Mouse (Mus musculus) T-helper 17 cell (primary cell): ENCODE results near the gene Hepacam.

Experiments used
- in situ Hi-C, 2 experiments: fragments of 300-600 bp; cut with MboI, MseI; formaldehyde crosslinking; loops; 1 replicate in 1 of 2; 2 replicates in 1 of 2; pipeline ENCODE4 v1.15.1; 2025; ENCODE audit warnings: high pct_unique_total_duplicates in 2 of 2

Gene Hepacam

DNA sequence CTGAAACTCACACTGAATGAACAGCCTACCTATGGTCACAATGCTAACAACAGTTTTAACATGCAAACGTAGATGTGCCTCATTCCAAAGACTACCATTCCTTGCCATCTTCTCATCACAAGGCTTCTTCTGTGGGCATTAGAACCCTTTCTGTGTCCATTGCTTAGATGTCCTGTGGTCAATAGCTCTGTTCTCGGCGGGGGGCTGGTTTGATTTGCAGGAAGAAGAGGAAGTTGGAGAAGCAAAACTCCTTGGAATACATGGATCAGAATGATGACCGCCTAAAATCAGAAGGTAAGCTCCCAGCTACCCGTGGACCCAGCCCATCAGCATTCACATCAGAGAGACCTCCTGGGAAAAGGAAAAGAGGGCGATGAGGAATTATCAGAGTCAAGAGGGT, 16.0 kb downstream of the Hepacam start:
- in situ Hi-C loops: no loop called here

DNA sequence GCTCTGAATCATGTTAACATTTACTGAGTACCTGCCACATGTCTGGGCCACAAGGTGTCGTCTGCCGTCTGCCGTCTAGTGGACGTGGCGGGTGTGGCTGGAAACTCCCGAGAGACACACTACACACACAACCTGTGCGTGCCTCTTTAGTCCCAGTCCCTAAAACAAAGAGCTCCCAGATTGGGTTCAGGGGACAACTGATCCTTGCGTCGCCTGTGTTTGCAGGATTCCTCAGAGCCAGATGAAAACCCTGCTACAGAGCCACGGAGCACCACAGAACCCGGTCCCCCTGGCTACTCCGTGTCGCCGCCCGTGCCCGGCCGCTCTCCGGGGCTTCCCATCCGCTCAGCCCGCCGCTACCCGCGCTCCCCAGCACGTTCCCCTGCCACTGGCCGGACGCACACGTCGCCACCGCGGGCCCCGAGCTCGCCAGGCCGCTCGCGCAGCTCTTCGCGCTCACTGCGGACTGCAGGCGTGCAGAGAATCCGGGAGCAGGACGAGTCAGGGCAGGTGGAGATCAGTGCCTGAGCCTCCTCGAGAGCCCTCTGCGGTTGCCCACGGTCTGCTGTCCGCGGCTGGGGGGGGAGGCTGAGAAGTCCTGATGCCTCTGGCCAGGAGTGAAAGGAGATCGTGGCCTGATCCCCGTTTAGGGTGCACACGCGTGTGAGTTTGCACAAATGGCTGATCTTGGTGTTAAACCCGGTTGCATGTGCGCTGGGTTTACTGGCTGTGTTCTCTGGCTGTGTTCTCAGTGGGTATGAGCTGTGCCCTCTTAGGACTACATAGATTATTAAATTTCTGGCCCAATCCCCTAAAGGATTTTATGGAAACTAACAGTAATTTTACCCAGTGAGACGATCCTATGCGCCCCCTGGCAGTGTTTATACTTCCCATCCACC, 17.4 kb downstream of the Hepacam start:
- in situ Hi-C loops: no loop called here

DNA sequence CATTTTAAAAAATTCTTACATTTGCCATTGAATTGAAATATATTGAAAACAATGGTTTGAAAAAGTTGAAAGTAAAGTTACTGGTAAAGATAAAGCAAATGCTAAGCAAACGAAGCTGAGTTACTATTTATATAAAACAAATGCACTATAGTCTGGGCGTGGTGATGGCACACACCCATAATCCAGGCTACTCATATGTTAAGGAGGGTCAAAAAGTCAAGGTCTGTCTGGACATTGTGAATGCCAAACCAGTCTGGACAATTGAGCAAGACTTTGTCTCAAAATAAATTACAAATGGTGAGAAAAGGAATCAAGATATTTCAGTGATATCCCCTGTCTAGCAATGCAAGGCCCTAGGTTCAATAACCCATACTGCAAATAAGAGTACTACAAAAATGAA, 23.7 kb downstream of the Hepacam start:
- in situ Hi-C loops: no loop called here

DNA sequence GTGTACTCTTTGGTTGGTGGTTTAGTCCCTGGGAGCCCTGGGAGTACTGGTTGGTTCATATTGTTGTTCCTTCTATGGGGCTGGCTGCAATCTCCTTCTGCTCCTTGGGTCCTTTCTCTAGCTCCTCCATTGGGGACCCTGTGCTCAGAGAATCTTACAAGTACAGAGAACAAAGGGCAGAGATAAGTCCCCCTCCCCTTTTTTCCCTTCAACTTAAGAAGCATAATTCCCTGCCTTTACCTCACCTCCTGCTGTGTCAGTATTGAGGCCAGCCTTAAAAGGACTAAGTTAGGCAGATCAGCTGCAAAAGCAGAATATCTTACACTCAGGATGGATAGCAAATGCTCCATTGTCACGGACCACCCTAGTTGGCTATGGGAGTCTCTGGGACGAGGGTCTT, 24.9 kb downstream of the Hepacam start:
- in situ Hi-C loops: no loop called here

DNA sequence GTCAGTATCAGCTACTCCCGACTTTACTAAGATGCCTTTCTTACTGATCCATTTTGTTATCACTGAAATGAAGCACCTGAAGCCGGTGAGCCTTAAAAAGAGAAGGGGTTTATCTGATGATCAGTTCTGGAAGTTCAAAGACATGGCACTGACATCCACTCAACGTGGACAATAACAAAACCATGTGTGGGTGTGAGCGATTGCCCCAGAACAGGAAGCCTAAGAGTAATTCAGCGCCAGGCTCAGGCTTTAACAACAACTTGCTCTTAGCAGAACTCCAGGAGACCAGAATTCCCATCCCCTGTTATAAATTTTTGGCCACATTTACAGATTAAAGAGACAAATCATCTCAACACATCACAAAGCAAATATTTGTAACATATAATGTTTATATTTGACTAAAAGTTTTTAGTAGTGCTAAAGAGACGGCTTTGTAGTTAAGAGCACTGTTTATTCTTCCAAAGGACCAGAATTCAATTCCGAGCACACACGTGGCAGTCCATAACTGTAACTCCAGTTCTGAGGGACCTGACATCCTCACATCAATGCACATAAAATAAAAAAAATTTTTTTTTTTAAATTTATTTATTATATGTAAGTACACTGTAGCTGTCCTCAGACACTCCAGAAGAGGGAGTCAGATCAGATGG, 26.5 kb downstream of the Hepacam start:
- in situ Hi-C loops: no loop called here

DNA sequence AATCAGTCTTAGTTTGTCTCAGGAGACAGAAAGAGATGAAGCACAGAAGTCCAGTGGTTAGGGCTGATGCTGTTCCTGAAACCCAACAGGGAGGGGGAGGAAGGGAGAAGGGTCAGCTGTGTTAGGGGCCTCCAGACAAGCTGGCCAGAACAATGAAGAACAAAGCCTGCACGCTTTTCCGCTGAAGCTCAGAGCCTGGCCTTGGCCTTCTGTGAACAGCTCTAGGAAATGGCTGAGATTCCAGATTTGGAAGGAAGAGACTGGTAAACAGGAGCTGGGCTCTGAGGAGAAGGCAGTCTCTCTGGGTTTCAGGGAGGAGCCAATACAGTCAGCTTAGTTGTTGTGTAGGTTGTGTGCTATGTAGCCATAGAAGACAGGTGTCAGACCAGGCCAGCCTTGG, 33.4 kb downstream of the Hepacam start:
- in situ Hi-C loops: loop anchor here (25.0 kb wide), 1 partner anchor 537 kb away; no protein-coding TSS in a partner anchor

DNA sequence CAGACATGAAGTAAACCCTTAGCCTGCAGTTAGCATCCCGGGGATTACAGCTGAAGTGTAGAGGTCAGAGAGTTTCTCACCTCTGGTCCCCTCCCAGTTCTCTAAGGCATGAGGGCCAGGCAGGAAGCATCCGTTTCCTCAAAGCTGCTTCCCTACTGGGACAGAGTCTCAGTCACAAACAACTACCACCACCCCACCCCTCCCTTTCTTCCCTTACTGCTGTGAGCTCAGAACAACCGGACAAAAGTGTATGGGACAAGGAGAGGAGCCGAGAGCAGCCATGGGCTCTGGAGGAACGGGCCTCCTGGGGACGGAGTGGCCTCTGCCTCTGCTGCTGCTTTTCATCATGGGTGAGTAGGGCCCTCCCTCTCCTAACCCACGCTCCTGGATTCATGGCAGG, 34.7 kb downstream of the Hepacam start, which contains the start of gene Robo4:
Robo4 (plus strand) TSS at position 96 of the 400 bp plus-strand sequence.
- in situ Hi-C loops: loop anchor here (25.0 kb wide), 1 partner anchor 535 kb away; no protein-coding TSS in a partner anchor

DNA sequence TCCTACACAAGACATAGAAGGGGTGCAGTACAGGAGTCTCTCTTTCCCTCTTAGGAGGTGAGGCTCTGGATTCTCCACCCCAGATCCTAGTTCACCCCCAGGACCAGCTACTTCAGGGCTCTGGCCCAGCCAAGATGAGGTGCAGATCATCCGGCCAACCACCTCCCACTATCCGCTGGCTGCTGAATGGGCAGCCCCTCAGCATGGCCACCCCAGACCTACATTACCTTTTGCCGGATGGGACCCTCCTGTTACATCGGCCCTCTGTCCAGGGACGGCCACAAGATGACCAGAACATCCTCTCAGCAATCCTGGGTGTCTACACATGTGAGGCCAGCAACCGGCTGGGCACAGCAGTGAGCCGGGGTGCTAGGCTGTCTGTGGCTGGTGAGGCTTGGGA, 35.4 kb downstream of the Hepacam start:
- in situ Hi-C loops: loop anchor here (25.0 kb wide), 1 partner anchor 535 kb away; no protein-coding TSS in a partner anchor

DNA sequence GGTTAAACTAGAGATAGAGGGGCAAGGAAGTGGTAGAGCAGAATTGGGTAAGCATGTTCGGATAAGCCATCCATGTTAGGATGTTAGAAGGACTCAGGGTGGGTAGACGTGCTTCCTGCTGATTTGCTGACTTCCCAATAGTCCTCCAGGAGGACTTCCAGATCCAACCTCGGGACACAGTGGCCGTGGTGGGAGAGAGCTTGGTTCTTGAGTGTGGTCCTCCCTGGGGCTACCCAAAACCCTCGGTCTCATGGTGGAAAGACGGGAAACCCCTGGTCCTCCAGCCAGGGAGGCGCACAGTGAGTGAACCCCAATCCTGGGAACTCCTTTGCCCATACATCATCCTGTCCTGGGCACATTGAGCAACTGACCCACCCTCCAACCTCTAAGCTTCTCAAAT, 35.9 kb downstream of the Hepacam start:
- in situ Hi-C loops: loop anchor here (25.0 kb wide), 1 partner anchor 534 kb away; no protein-coding TSS in a partner anchor

DNA sequence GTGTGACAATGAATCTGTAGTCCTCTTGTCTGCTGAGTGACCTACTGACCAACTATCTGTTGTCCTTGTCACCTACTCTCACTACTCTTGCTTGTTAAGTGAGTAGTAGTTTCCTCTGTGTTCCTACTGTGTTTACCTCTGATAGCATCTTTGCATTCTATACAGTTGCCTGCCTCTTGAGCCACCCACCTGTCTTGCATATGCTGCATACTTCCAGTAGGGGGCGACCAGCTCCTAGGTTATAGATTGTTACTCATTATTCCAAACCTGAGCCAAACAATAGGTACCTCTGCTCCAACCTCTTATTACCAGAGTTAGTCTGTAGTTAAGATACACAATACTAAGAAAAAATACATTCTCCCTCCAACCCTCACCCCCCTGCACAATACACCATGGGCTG, 39.2 kb downstream of the Hepacam start:
- in situ Hi-C loops: loop anchor here (25.0 kb wide), 1 partner anchor 531 kb away; no protein-coding TSS in a partner anchor

DNA sequence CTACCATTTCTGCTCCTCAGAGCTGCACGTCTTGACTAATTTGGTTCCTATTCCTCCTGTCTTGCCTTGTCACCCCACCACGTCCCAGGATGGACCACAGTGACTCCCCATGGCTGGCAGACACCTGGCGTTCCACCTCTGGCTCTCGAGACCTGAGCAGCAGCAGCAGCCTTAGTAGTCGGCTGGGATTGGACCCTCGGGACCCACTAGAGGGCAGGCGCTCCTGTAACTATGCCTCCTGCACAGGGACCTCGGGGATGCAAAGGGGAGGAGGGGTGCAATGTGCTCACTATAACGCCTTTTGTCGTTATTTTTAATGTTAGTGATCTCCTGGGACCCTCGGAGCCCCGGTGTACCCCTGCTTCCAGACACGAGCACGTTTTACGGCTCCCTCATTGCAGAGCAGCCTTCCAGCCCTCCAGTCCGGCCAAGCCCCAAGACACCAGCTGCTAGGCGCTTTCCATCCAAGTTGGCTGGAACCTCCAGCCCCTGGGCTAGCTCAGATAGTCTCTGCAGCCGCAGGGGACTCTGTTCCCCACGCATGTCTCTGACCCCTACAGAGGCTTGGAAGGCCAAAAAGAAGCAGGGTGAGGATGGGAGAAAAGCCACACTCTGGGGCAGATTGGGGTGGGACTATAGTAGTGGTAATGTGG, 40.8 kb downstream of the Hepacam start:
- in situ Hi-C loops: loop anchor here (25.0 kb wide), 1 partner anchor 529 kb away; no protein-coding TSS in a partner anchor

DNA sequence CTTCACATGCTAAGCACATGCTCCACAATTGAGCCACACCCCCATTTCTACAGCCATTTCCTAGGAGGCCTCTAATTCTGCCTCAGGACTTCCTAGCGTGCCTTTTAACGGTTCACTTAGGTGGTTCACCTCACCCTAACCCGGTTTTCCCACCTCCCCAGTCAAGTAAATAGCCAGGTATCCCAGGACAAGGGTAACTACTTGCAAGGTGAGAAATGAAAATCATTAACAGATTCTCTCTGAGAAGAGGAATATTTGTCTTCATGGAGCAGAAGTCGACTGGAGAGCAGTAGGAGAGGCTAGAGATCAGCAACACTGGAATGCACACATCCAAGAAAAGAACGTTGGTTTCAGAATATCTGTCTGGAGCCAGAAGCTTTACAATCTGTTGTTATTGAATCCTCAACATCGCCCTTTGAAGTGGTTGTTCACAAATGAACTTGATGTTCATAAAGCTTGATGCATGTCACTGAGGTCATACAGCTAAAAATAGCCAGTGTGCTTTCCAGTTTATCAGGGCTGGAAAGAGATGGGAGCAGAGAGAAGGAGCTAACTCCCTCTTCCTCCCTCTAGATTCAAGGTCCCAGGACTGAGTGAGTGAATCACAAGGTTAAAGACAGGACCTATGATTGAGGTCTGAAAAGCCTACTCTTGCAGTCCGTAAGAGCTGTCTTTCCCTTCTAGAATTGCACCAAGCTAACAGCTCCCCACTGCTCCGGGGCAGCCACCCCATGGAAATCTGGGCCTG, 42.7 kb downstream of the Hepacam start:
- in situ Hi-C loops: loop anchor here (10.0 to 25.0 kb wide), 2 partner anchors 527 to 1765 kb away; no protein-coding TSS in a partner anchor

DNA sequence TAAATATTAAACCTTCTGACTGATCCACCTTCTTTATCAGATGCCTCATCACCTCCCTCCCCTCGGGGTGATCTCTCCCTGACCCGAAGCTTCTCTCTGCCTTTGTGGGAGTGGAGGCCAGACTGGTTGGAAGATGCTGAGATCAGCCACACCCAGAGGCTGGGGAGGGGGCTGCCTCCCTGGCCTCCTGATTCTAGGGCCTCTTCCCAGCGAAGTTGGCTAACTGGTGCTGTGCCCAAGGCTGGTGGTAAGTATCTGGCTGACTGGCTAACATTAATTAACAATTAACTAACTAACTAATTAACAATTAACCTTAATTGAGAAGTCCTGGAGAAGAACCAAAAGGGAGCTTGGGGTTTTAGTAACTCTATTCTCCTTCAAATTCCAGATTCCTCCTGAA, 45.8 kb downstream of the Hepacam start:
- in situ Hi-C loops: loop anchor here (10.0 to 25.0 kb wide), 2 partner anchors 524 to 1762 kb away; no protein-coding TSS in a partner anchor

DNA sequence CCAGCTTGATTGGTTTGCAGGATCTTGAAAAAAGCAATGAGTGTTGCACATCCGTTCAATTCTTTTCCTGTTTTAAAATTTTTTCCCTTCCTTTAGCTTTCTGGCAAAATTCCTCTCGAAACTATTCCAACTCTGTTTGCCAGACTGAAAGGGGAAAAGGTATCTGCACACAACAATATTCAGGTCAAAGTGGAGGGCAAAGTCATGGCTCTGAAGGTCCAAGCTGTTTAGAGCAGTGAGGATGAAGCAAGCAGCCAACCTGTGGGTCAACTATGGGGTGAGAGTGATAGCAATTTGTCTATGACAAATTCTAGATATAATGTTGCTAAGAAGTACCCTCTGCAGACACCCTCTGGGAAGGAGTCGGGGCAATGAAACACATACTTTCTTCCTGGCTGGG, 47.5 kb downstream of the Hepacam start:
- in situ Hi-C loops: loop anchor here (10.0 to 25.0 kb wide), 2 partner anchors 523 to 1760 kb away; no protein-coding TSS in a partner anchor

DNA sequence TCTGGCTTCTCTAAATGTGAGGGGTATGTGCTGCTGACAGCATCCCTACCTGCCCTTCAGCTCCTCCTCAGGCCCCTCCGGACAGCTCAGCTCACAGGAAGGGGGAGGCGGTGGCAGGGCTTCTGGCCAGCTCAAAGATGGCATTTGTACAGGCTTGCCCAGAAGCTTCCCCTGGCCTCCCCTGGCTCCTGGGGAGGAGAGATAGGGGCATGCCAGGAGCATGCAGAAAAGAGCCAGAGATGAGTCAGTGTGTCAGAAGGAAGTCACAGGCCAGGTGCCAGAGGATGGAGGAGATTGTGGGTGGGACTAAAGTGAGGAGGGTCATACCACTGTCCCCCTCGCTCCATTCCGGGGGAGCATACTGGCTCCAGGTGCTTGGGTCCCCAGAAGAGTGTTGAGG, 51.6 kb downstream of the Hepacam start:
- in situ Hi-C loops: loop anchor here (10.0 to 25.0 kb wide), 2 partner anchors 519 to 1756 kb away; no protein-coding TSS in a partner anchor

DNA sequence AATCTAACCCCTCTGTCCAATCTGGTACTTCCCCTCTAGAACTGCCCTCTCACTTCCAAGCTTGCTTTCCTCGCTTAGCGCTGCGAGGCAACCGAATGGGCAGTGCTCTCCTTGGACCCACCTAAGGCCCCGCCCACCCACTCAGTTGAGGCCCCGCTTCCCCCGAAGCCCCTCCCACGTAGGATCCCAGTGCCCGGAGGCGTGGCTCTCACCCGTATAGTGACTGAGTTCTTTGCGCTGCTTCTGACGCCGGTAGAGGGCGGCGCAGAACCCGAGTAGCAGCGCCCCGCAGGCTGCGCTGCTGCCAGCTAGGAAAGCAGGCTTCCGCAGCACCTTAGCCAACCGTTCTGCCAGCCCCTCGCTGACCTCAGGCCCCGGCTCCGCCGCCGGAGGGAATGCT, 53.5 kb downstream of the Hepacam start:
- in situ Hi-C loops: loop anchor here (5.0 to 25.0 kb wide), 2 partner anchors 197 to 517 kb away; no protein-coding TSS in a partner anchor

DNA sequence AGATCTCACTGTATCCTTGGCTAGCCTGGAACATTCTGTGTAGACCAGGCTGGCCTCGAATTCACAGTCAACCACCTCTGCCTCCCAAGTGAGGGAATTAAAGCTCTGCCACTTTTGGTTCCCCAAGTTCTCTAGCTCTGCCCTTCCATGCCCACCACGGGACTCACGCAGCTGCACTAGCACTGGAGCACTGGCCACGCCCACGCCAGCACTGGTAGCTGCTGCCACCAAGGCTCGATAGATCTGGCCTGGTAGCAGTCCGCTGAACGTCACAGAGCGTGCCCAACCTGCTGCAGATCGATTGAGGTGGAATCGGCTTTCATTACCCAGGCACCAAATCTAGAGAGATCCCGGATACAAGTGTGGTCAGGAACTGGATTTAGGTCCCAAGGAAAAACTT, 54.1 kb downstream of the Hepacam start:
- in situ Hi-C loops: loop anchor here (5.0 to 25.0 kb wide), 2 partner anchors 196 to 516 kb away; no protein-coding TSS in a partner anchor

DNA sequence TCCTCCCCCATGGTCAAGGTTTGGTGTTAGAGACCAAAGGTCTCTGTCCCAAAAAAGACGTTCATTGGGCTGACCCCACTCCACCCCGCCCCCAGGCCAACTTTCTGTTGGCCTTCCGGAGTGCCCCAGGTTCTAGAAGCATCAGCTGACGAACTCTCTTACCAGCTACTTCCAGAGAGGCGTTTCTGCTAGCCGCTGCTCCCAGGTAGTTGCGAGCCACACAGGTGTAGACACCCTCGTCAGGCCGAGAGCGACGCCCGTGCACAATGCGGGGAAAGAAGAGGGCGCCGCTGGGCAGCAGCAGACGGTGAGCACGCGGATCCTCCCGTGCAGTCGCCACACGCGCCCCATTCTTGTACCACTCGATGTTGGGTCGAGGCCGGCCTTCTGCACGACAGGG, 62.2 kb downstream of the Hepacam start:
- in situ Hi-C loops: loop anchor here in 1 of 2 experiments (5.0 kb wide), 1 partner anchor 193 kb away; no protein-coding TSS in a partner anchor

DNA sequence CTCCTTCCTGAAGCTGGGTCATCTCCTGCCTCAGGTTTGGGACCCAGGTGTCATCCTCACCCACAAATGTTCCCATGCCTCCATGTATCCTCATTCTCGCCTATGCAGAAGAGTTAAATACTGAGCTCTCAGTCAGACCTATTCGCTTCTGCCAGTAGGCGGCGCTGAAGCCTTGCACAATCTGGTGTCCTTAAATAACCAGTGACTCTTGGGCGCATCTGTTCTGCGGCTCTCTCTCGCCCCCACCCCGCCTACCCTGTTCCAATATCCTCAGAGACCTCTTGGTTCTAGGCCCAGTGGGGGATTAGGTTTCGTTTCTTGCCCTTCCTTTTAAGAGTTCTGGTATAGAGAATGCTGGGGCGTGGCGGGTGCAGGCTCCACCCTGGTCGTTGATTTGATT, 63.4 kb downstream of the Hepacam start:
- in situ Hi-C loops: no loop called here

DNA sequence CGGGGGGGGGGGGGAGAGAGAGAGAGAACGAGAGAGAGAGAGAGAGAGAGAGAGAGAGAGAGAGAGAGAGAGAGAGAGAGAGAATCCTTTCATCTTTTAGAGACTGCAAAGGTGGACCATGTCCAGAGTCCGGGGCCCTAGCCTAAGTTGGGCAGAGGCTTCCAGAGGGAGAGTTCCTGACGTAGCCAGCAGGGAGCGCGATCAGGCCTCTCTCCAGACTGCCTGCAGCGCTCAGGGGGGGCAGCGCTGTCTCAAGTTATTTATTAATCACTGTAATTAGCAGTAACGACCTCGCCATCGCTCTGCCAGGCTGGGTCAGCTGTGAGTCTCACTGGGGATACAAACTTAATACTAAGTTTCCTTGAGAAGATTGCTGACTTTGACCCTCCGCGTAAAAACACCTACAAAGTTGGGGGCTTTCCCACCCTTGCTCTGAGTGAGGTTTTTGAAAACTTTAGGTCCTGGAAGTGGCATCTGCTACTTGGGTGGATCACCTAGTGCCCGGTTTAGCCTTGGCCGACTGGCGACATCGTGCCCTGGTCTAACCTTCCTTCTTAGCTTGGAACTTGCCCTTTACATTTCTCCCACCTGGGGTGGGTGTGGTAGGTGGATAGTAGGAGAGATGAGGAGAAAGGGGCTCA, 65.0 kb downstream of the Hepacam start:
- in situ Hi-C loops: no loop called here
